Mouse (Mus musculus) spleen, adult 2 months (tissue): ENCODE results near the gene Gab1.
A peak's percentile ranks its signal among the peaks of the same experiment; 100 is the strongest.

Experiments used
- CTCF ChIP-seq: fragments of 200-500 bp; IDR thresholded peaks from 2 replicates; pipeline ENCODE4 v1.5.1; 2011; ENCODE audit warnings: mild to moderate bottlenecking, inconsistent platforms; ENCODE audit not compliant: insufficient read depth, insufficient read length, insufficient replicate concordance; ENCODE audit errors: extremely low read depth
- POLR2A ChIP-seq: fragments of 200-500 bp; IDR thresholded peaks from 2 replicates; pipeline ENCODE4 v1.6.1; 2011; ENCODE audit warnings: low read depth, low read length, inconsistent platforms

DNA sequence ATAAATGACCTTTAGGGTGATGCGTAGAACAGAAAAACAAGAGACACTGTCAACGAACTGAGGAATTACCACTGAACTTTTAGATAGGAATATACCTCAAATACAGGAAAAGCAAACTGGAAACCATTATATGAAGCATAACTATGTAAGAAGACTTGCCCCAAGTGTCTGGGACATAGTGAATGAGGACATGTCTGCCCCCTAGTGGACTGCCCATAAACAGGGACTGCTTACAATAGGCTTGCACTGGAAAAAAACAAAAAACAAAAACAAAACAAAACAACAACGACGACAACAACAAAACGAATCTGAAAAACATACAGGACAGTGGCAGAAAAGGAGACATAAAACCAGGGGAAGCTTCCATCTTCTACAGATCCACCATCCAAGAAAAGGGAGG, 66.9 kb downstream of the Gab1 start:
- TF ChIP-seq CTCF (0 out of 2 replicates have a peak, but pooled peaks have one; percentile 4), POLR2A (no peak)
